ENCODE assay signal across 8 mouse cellular contexts in the genomic region with DNA sequence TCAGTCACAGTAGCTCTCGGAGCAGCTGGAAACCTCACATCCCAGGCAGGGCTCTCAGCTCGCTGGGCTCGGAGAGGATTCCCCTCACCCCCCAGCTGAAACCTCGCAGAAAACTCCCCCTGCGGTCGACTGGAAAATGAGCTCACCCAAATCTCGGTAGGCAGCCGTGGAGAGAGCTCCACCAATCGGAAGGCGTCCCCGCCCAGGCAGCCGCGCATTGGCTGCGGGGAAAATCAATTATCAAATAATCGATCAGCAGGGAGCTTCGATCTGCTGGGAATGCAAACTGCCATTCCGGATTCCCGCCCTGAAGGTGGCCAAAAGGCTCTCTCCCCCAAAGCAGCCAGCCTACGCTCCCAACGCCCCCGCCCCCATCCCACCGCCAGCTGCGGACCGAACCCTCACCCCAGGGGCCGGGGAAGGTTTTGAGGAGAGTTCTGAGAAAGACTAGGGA. TPM values are rescaled to one million over a fixed set of nuclear protein-coding genes. Genes with fewer than 3 reads are reported as not detected.
DNase-seq lines count a peak whose midpoint lies in the region; ATAC-seq and TF ChIP-seq lines count a peak whose summit lies in the region.

No protein-coding gene starts in this region.

- H3K27me3 ChIP-seq in hindbrain, embryonic 16.5 days (replicated peaks; ENCODE audit: control insufficient read depth, insufficient read depth, low read length), result no peaks in the 10 kb centered on the region

- H3K4me3 ChIP-seq in gastrocnemius, adult 2 months, result peak overlapping the region; percentile 78
- H3K4me3 ChIP-seq in hindbrain, embryonic 16.5 days (ENCODE audit: low read length), result peak overlapping the region; percentile 75
- H3K4me3 ChIP-seq in left cerebral cortex, adult 2 months, result peak overlapping the region; percentile 48
- peak overlapping the region; percentile 50 for H3K4me3 ChIP-seq in macrophage (ENCODE audit: inconsistent target)

- peak overlapping the region; percentile 98 for H3K9ac ChIP-seq in hindbrain, embryonic 16.5 days (ENCODE audit: low read depth, low read length)

- H3K4me2 ChIP-seq in hindbrain, embryonic 16.5 days (ENCODE audit: low read length), result peak overlapping the region; percentile 86

- DNase-seq in T-cell, adult 2 months (ENCODE audit: low spot score), result peak; percentile 17
- DNase-seq in cerebellum, postnatal 36 days, result peak; percentile 93 to 94
- DNase-seq in gastrocnemius, adult 2 months, result peak; percentile 94
- DNase-seq in left cerebral cortex, adult 2 months (ENCODE audit: extremely low spot score in 1 of 2, low spot score in 2 of 2), result peak; percentile 84 to 90
- peak; percentile 92 for DNase-seq in right cerebral cortex, adult 18-20 months
- DNase-seq in urinary bladder, adult 2 months (ENCODE audit: low spot score), result peak; percentile 89

- WGBS in hindbrain, embryonic 16.5 days, result under 1% methylated on average over 25 of the region's 25 CpGs
- WGBS in macrophage (ENCODE audit: missing documents), result under 1% methylated on average over 25 of the region's 25 CpGs

- H3K9me3 ChIP-seq in hindbrain, embryonic 16.5 days (ENCODE audit: control insufficient read depth, low read length), result no peaks in the 10 kb centered on the region

- no peaks in the 10 kb centered on the region for H3K79me2 ChIP-seq in macrophage (ENCODE audit: inconsistent target)

- peaks cover 11% of the 10 kb centered on the region for H3K4me1 ChIP-seq in hindbrain, embryonic 16.5 days (ENCODE audit: control insufficient read depth, insufficient read depth, low read depth, low read length)

- ATAC-seq in hindbrain, embryonic 16.5 days, result peak; percentile 88

- peak overlapping the region; percentile 93 for H3K27ac ChIP-seq in gastrocnemius, adult 2 months
- H3K27ac ChIP-seq in hindbrain, embryonic 16.5 days (ENCODE audit: low read depth, low read length), result peak overlapping the region; percentile 100
- H3K27ac ChIP-seq in left cerebral cortex, adult 2 months, result peak overlapping the region; percentile 76; the same call in 1 of the 2 replicates
- H3K27ac ChIP-seq in macrophage, result no peak overlapping the region; the same call in 1 of the 2 replicates

- no peak; the same call in 1 of the 2 replicates for TF ChIP-seq CTCF in gastrocnemius, adult 2 months (IDR thresholded peaks at IDR 0.05)
- TF ChIP-seq CTCF in left cerebral cortex, adult 2 months (IDR thresholded peaks at IDR 0.05), result peak; percentile 7; the same call in 1 of the 2 replicates

- H3K36me3 ChIP-seq in hindbrain, embryonic 16.5 days (ENCODE audit: control insufficient read depth, insufficient read depth, low read length), result no peaks in the 10 kb centered on the region
- no peaks in the 10 kb centered on the region for H3K36me3 ChIP-seq in macrophage (ENCODE audit: inconsistent target)

- intact Hi-C loops in gastrocnemius, adult 2 months (cut with DNase I), result loop anchor here (5.0 to 10.0 kb wide), 5 partner anchors 584 to 1738 kb away; no protein-coding TSS in a partner anchor
- intact Hi-C loops in left cerebral cortex, adult 2 months (cut with DNase I), result loop anchor here (5.0 to 10.0 kb wide), 7 partner anchors 182 to 1736 kb away; no protein-coding TSS in a partner anchor

RNA-seq across cellular contexts. Expression of a gene that starts 1.6 kb away (rescaled TPM):
- total RNA-seq in gastrocnemius, adult 2 months (2021), result 1 to 10 TPM; 3.0 to 4.0 TPM
- polyA plus RNA-seq in hindbrain, embryonic 16.5 days (2015; fragmentation: Nextera tagmentation; extraction: Ambion mirVana), result 182 and 183 TPM in 2 replicates
- total RNA-seq in left cerebral cortex, adult 2 months (2021), result 1 to 10 TPM; 4.8 to 4.9 TPM
- 10 to 100 TPM in 11 of 26 experiments, 1 to 10 TPM in 13, under 1 TPM in 2; 0.74 to 17.4 (median 8.3) TPM for total RNA-seq in macrophage (2018; cell fraction: chromatin; rRNA removed)
- 1 to 10 TPM in 24 of 26 experiments, under 1 TPM in 2; 0.65 to 4.1 (median 1.8) TPM for total RNA-seq in macrophage (2018; cell fraction: cytosol; rRNA removed)
- 10 to 100 TPM in 5 of 26 experiments, 1 to 10 TPM in 21; 1.2 to 14.9 (median 4.6) TPM for total RNA-seq in macrophage (2018; cell fraction: nucleus; rRNA removed)
- polyA plus RNA-seq in macrophage (2018), result 1.9 to 2.8 TPM (median 2.1 TPM) in 3 replicates
- polyA plus RNA-seq in urinary bladder, adult 2 months (2012; rRNA removed), result 127 and 134 TPM in 2 replicates

Comparison
In these comparisons a context has a peak if more than half of its experiments do, and no peak if none do; other contexts are left out.
1. DNase-seq: peak in every context shown above with its lines; median percentile 94 in gastrocnemius, adult 2 months; 94 in cerebellum, postnatal 36 days; 92 in right cerebral cortex, adult 18-20 months; 89 in urinary bladder, adult 2 months; 87 in left cerebral cortex, adult 2 months; 17 in T-cell, adult 2 months.
2. RNA of a gene that starts 1.6 kb away (polyA plus RNA-seq): 182 to 183 TPM in hindbrain, embryonic 16.5 days and 127 to 134 TPM in urinary bladder, adult 2 months; 1.9 to 2.8 TPM in macrophage; every median in the first group is over 10 times any median in the second.
3. Peak in every context shown above with its lines, with median percentiles within 50 percentile points of each other: H3K4me3 ChIP-seq.